Mouse (Mus musculus): Measurements from ENCODE around the gene Rnf225. TPM values are rescaled to one million over a fixed set of nuclear protein-coding genes. Genes with fewer than 3 reads are reported as not detected.

Gene Rnf225
- polyA plus RNA-seq, 1 experiment from 2014 or later: 30.7 TPM

GRCm38 (mm10) chr7:12980291-12980690, 53.1 kb downstream of the Rnf225 start:
- no peak for ATAC-seq (ENCODE audit: low FRiP score, low TSS enrichment)
- WGBS: 81% methylated on average over 7 of the region's 7 CpGs

More at GRCm38 (mm10) chr7:12980291-12980690, 53.1 kb downstream of the Rnf225 start:
- Histone ChIP-seq H3K9ac (ENCODE audit: low read length) (no peak overlapping the region), H3K4me1 (replicated peaks; ENCODE audit: control insufficient read depth, insufficient read depth) (no peaks in the 10 kb centered on the region), H3K4me3 (ENCODE audit: low read depth, low read length) (no peak overlapping the region), H3K4me2 (replicated peaks; ENCODE audit: low read depth) (no peak overlapping the region), H3K36me3 (ENCODE audit: control insufficient read depth, insufficient read depth, low read length) (no peaks in the 10 kb centered on the region; the same call in 1 of the 2 replicates), H3K9me3 (ENCODE audit: control insufficient read depth, low read length) (no peaks in the 10 kb centered on the region), H3K27me3 (ENCODE audit: control insufficient read depth, insufficient read depth, low read length) (no peaks in the 10 kb centered on the region), H3K27ac (replicated peaks) (no peak overlapping the region)
- TF ChIP-seq CTCF (IDR thresholded peaks at IDR 0.05; ENCODE audit: low read depth): no peak
- no peak for TF ChIP-seq EP300 (optimal IDR thresholded peaks at IDR 0.05)
- no peak for DNase-seq (ENCODE audit: low spot score)

Other genes with a start within 250 kb of the Rnf225 start
- gene Vmn2r55, start 242.4 kb upstream of the Rnf225 start, polyA plus RNA-seq (2015; fragmentation: Nextera tagmentation; extraction: Ambion mirVana): not detected in 2 replicates
- 0.02 TPM in 1 of 2 replicates, not detected in the other for gene Vmn2r56, start 192.4 kb upstream of the Rnf225 start, polyA plus RNA-seq (2015; fragmentation: Nextera tagmentation; extraction: Ambion mirVana)
- gene Zscan18, start 123.8 kb upstream of the Rnf225 start, polyA plus RNA-seq (2015; fragmentation: Nextera tagmentation; extraction: Ambion mirVana): 1.3 and 1.7 TPM in 2 replicates
- gene Zfp329, start 108.6 kb upstream of the Rnf225 start, polyA plus RNA-seq (2015; fragmentation: Nextera tagmentation; extraction: Ambion mirVana): 5.9 and 6.4 TPM in 2 replicates
- 15.9 and 16.9 TPM in 2 replicates for gene Zfp110, start 92.7 kb upstream of the Rnf225 start, polyA plus RNA-seq (2015; fragmentation: Nextera tagmentation; extraction: Ambion mirVana)
- gene Zfp128, start 46.2 kb upstream of the Rnf225 start, polyA plus RNA-seq (2015; fragmentation: Nextera tagmentation; extraction: Ambion mirVana): 1.5 and 1.6 TPM in 2 replicates
- 5.1 and 5.8 TPM in 2 replicates for gene Zscan22, start 29.6 kb upstream of the Rnf225 start, polyA plus RNA-seq (2015; fragmentation: Nextera tagmentation; extraction: Ambion mirVana)
- gene Rps5, start 5.1 kb upstream of the Rnf225 start, polyA plus RNA-seq (2015; fragmentation: Nextera tagmentation; extraction: Ambion mirVana): 784 and 821 TPM in 2 replicates
- 4.4 and 4.6 TPM in 2 replicates for gene Zfp324, start 38.4 kb downstream of the Rnf225 start, polyA plus RNA-seq (2015; fragmentation: Nextera tagmentation; extraction: Ambion mirVana)
- gene Zfp446, start 50.4 kb downstream of the Rnf225 start, polyA plus RNA-seq (2015; fragmentation: Nextera tagmentation; extraction: Ambion mirVana): 2.1 and 2.5 TPM in 2 replicates
- gene Slc27a5, start 70.8 kb downstream of the Rnf225 start, polyA plus RNA-seq (2015; fragmentation: Nextera tagmentation; extraction: Ambion mirVana): 0.13 and 0.25 TPM in 2 replicates
- gene Trim28, start 71.7 kb downstream of the Rnf225 start, polyA plus RNA-seq (2015; fragmentation: Nextera tagmentation; extraction: Ambion mirVana): 93.7 and 105 TPM in 2 replicates
- 8.5 and 9.5 TPM in 2 replicates for gene Zbtb45, start 82.6 kb downstream of the Rnf225 start, polyA plus RNA-seq (2015; fragmentation: Nextera tagmentation; extraction: Ambion mirVana)
- 271 and 287 TPM in 2 replicates for gene Chmp2a, start 107.4 kb downstream of the Rnf225 start, polyA plus RNA-seq (2015; fragmentation: Nextera tagmentation; extraction: Ambion mirVana)
- gene Ube2m, start 110.9 kb downstream of the Rnf225 start, polyA plus RNA-seq (2015; fragmentation: Nextera tagmentation; extraction: Ambion mirVana): 90.9 and 93.4 TPM in 2 replicates
- 0.93 and 1.3 TPM in 2 replicates for gene Mzf1, start 127.3 kb downstream of the Rnf225 start, polyA plus RNA-seq (2015; fragmentation: Nextera tagmentation; extraction: Ambion mirVana)
- gene Vmn1r85, start 167.8 kb downstream of the Rnf225 start, polyA plus RNA-seq (2015; fragmentation: Nextera tagmentation; extraction: Ambion mirVana): 0.01 TPM in 1 of 2 replicates, not detected in the other
- gene Vmn1r86, start 192.5 kb downstream of the Rnf225 start, polyA plus RNA-seq (2015; fragmentation: Nextera tagmentation; extraction: Ambion mirVana): not detected in 2 replicates
- 0.04 TPM in 1 of 2 replicates, not detected in the other for gene Vmn1r87, start 212.7 kb downstream of the Rnf225 start, polyA plus RNA-seq (2015; fragmentation: Nextera tagmentation; extraction: Ambion mirVana)
- gene Vmn1r88, start 232.2 kb downstream of the Rnf225 start, polyA plus RNA-seq (2015; fragmentation: Nextera tagmentation; extraction: Ambion mirVana): 0.02 TPM in 1 of 2 replicates, not detected in the other

Measured in stomach, postnatal 0 days (tissue).